Mouse (Mus musculus) CH12.LX (cell line): ENCODE measurements around the gene Rab44.

Experiments used
- CHD2 ChIP-seq: IDR thresholded peaks from 2 replicates; pipeline ENCODE4 v1.6.1; 2011; ENCODE audit warnings: low read length, improper control_type of control experiment
- E2F4 ChIP-seq: IDR thresholded peaks from 2 replicates; pipeline ENCODE4 v1.6.1; 2011; ENCODE audit warnings: low read depth, low read length, improper control_type of control experiment; ENCODE audit not compliant: insufficient replicate concordance
- ELF1 ChIP-seq: IDR thresholded peaks from 2 replicates; pipeline ENCODE4 v1.6.1; 2014; ENCODE audit warnings: low read depth, mild to moderate bottlenecking, inconsistent platforms, low read length, improper control_type of control experiment
- MAFK ChIP-seq: IDR thresholded peaks from 2 replicates; pipeline ENCODE4 v1.6.1; 2011; ENCODE audit warnings: low read length, improper control_type of control experiment; ENCODE audit not compliant: insufficient replicate concordance
- POLR2A ChIP-seq: IDR thresholded peaks from 2 replicates; pipeline ENCODE4 v1.6.1; 2011; ENCODE audit warnings: low read depth, mild to moderate bottlenecking, improper control_type of control experiment, low read length
- SIN3A ChIP-seq: IDR thresholded peaks from 2 replicates; pipeline ENCODE4 v1.6.1; 2012; ENCODE audit warnings: low read length, improper control_type of control experiment, inconsistent platforms
- SMC3 ChIP-seq: IDR thresholded peaks from 2 replicates; pipeline ENCODE4 v1.6.1; 2011; ENCODE audit warnings: low read depth, low read length, improper control_type of control experiment
- ZC3H11A ChIP-seq: IDR thresholded peaks from 2 replicates; pipeline ENCODE4 v1.6.1; 2012; ENCODE audit warnings: low read depth, mild to moderate bottlenecking, inconsistent platforms, low read length, improper control_type of control experiment

DNA sequence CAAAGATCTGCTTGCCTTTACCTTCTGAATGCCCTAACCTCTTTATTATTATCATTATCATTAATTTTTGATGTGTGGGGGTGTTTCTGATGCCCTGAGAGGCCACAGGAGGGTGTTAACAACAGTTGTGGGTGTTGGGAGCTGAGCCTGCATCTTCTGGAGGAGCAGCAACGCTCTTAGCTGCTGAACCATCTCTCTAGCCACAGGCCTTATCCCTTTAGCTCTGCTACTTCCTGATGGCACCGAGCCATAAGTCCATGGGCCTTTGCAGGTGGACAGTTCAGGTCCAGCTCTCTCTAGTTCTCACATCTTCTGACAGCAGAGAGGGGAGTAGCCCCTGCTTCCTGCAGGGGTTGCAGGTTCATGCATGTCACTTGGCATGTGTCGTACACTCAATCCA lies 27.6 kb downstream of the Rab44 start:
- no peak for TF ChIP-seq SIN3A
- TF ChIP-seq ZC3H11A: no peak
- no peak for TF ChIP-seq MAFK
- no peak for TF ChIP-seq CHD2
- no peak for TF ChIP-seq E2F4
- TF ChIP-seq ELF1: no peak
- no peak for TF ChIP-seq SMC3
- no peak for TF ChIP-seq POLR2A
